Mouse (Mus musculus): ENCODE data around the gene Cutal.

DNA sequence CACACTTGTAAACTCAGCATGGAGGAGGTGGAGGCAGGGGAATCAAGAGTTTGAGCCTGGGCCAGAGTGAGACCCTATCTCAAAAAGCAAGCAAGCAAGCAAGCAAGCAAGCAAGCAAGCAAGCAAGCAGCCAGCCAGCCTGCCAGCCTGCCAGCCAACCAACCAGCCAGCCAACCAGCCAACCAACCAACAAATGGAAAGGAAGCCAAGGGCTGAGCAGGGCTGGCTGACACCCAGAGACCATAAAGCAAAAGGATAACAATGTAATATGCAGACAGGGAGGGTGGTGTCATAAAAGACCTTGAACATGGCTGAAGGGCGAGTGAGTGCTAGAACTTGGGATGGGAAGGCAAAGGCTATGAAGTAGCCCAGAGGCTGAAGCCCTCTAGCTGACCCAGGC, 26.2 kb downstream of the Cutal start:
- TF ChIP-seq CTCF (IDR thresholded peaks at IDR 0.05; ENCODE audit: insufficient read depth, low read depth, low read length), result no peak
- no peak for TF ChIP-seq POLR2A (IDR thresholded peaks at IDR 0.05; ENCODE audit: insufficient read depth, low read depth, low read length)
